Mouse (Mus musculus) bone marrow macrophage, adult 2 months (primary cell): ENCODE data around the gene Abhd6.

Source experiments
- CTCF ChIP-seq: IDR thresholded peaks from 2 replicates; pipeline ENCODE4 v1.5.1; 2012; ENCODE audit warnings: low read depth, mild to moderate bottlenecking, low read length, moderate library complexity
- POLR2A ChIP-seq: IDR thresholded peaks from 2 replicates; pipeline ENCODE4 v1.6.1; 2012; ENCODE audit warnings: mild to moderate bottlenecking, low read depth, low read length, borderline replicate concordance

DNA sequence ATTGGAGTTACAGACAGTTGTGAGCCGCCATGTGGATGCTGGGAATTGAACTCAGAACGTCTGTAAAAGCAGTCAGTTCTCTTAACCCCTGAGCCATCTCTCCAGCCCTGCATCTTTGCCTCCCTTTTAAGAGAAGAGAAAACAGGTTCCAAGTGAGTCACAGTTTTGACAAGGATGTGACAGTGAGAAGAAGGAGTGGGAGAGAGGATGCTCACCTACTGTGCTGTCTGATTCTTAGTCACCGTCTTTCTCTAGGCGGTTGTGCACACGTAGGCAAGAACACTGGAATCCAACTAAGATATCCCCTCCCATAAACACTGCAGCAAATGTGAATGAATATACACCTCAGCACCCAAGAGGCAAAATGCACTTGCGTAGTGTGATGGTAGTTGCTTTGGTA is 27.5 kb upstream of the Abhd6 start:
- no peak for TF ChIP-seq POLR2A
- TF ChIP-seq CTCF, result no peak
